Mouse (Mus musculus) naive thymus-derived CD4-positive, alpha-beta T cell, adult 2 months (primary cell): ENCODE data around the gene Slc12a5.

Experiments
- DNase-seq: peaks from one replicate; pipeline ENCODE4 v3.0.0-alpha.2; 2011; ENCODE audit warnings: low read depth

The Slc12a5 gene

GRCm38 (mm10) chr2:164947506-164947905 is 13.1 kb upstream of the Slc12a5 start:
- no peak for DNase-seq

DNA sequence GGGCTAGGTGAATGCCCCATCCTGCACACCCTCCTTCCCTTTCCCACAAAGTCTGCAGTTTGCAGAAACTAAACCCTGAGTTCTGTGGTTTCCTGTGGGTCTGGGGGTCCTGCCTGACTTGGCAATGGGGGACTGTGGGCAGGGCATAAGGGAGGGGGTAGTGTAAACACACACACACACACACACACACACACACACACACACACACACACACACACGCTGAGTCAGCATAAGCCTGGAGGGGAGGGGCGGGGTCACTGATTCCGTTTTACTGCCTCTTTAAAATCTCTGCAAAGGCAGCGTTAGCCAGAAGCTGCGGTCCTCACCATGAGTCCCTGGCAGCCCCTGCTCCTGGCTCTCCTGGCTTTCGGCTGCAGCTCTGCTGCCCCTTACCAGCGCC is 12.7 kb upstream of the Slc12a5 start:
- DNase-seq, result no peak

GRCm38 (mm10) chr2:164948962-164949361 is 11.6 kb upstream of the Slc12a5 start:
- DNase-seq, result no peak

- DNase-seq, result peak; percentile 79
Measured at GRCm38 (mm10) chr2:164950501-164950900, 10.1 kb upstream of the Slc12a5 start.

- DNase-seq, result no peak
Measured at GRCm38 (mm10) chr2:164951745-164952144, 8.9 kb upstream of the Slc12a5 start.

DNA sequence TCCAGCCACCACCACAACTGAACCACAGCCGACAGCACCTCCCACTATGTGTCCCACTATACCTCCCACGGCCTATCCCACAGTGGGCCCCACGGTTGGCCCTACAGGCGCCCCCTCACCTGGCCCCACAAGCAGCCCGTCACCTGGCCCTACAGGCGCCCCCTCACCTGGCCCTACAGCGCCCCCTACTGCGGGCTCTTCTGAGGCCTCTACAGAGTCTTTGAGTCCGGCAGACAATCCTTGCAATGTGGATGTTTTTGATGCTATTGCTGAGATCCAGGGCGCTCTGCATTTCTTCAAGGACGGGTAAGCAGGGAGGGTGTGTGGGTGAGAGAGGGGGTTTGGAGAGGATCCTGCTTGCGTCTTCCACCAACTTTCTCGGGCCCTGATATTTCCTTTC is 8.2 kb upstream of the Slc12a5 start:
- peak; percentile 73 for DNase-seq

GRCm38 (mm10) chr2:164953224-164953623 is 7.4 kb upstream of the Slc12a5 start:
- DNase-seq, result peak; percentile 89

DNA sequence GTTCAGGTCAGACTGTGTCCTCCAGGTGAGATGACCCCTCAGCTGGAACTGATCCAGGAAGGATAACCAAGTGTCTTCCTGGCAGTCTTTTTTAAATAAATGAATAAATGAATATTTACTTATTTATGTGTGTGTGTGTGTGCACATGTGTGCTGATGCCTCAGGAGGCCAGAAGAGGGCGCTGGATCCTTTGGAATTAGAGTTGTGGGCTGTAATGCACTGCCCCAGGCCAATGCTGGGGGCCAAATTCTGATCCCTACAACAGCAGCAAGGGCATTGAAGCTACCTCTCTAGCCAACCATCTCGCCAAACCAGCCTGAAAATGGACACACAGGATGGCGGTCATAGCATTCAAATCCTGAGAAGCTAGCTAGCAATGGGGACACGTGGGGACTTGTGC is 4.9 kb upstream of the Slc12a5 start:
- DNase-seq, result no peak

GRCm38 (mm10) chr2:164956195-164956594 is 4.4 kb upstream of the Slc12a5 start:
- no peak for DNase-seq

GRCm38 (mm10) chr2:164957548-164958315 is 2.9 kb upstream of the Slc12a5 start:
- DNase-seq, result no peak

GRCm38 (mm10) chr2:164961506-164962182 is 1.0 kb downstream of the Slc12a5 start:
- peak; percentile 78 for DNase-seq

DNA sequence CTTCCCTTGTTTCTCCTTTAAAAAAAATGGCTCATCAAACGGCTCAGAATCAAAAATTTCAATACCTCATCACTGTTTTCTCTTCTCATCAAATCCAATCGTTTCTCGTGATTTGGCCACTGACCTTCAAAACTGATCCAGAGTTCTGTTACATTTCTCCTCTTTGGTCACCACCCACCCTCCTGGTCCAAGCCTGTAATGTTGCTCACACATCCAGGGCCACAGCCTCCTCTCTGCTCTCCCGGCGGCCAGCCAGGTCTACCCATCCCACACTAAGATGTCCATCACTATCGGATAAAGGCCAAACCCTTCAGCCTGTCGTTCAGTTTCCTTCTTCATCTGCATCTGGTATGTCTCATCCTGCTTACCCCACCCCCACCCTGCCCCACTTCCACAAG is 1.6 kb downstream of the Slc12a5 start:
- no peak for DNase-seq

GRCm38 (mm10) chr2:164964242-164964894 is 3.8 kb downstream of the Slc12a5 start:
- DNase-seq, result no peak

DNA sequence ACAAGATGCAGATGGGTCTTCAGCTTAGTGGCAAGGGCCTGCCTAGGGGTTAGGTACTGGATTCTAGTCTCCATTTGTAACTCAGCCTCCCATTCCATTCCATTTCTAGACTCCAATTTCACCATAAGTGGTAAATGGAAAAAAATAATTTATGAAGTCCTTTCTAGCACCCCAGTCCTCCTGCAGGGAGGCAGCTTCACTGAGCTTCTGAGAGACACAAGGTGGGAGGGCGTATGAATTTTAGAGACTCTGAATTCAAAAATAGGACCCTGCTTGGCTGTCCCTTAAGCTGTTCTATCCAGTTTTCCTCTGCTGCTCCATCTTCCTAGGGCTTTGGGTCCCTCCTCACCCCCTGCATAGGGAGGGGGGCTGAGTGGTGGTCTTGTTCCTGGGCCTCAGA is 4.4 kb downstream of the Slc12a5 start:
- no peak for DNase-seq

DNA sequence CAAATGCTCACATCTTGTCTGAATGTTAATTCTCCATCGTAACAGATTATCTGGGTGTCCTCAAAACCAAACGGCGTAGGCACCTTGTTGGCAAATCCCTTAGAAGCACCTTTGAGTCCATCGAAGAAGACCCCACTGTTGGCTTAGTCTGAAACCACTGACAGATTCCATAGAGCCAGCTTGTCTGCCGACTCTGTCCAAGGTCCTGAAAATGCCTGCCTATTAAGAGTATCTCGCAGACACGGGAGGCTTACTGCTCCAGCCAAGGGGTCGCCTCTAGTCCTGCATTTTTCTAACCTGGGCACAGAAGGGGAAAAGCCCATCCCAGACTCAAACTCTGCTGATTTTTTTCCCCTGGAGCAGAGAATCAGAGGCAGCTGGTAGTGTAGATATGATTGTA is 5.8 kb downstream of the Slc12a5 start:
- peak; percentile 35 for DNase-seq

GRCm38 (mm10) chr2:164967193-164967592 is 6.6 kb downstream of the Slc12a5 start:
- no peak for DNase-seq

- DNase-seq, result no peak
Measured at GRCm38 (mm10) chr2:164967761-164968440, 7.3 kb downstream of the Slc12a5 start.

DNA sequence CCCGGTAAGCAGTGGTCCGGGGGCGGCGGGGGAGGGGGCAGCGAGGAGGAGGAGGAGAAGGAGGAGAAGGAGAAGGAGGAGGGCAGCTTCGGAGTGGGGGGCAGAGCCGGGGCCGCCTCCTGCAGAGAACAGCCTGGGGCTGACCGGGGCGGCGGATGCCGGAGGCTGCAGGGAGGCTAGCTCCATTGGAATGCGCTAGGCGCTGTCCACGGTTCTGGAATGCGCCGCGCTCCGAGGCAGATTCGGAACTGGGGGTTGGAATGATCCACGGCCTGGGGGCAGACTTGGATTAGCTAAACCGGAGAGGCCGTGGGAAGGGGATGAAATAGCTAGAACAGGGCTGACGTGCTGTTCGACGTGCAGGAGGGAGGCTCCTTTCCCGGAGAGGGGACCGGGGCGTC is 7.8 kb downstream of the Slc12a5 start:
- no peak for DNase-seq

- DNase-seq, result no peak
Measured at GRCm38 (mm10) chr2:164969348-164969781, 8.8 kb downstream of the Slc12a5 start.

DNA sequence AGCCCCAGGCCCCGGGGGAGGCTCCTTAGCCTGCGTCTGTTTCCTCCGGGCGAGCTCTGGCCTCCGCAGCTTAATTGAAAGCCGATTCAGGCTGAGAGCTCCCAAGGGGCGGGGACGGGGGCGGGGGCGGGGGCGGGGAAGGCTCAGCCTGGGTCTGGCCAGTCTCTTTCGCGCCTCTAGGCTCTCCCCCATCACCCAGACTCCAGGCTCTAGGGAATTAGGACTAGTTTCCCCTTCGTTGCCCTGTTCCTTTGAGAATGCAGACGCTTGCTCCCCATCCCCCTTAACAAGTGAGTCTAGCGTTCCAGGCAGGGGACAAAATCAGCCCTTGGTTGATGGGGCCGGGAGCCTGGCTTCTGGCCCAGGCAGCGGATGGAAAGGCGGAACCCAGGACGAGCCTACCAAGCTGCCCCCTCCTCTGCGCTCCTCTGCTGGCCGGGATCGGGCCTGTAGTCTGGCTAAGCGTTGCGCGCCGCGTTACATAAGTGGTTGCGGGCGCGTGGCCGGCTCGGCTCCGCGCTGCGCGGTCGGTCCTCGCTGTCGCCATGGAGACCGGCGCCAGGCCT is 10.1 kb downstream of the Slc12a5 start:
- DNase-seq, result no peak

GRCm38 (mm10) chr2:164972646-164973045 is 12.0 kb downstream of the Slc12a5 start:
- no peak for DNase-seq

DNA sequence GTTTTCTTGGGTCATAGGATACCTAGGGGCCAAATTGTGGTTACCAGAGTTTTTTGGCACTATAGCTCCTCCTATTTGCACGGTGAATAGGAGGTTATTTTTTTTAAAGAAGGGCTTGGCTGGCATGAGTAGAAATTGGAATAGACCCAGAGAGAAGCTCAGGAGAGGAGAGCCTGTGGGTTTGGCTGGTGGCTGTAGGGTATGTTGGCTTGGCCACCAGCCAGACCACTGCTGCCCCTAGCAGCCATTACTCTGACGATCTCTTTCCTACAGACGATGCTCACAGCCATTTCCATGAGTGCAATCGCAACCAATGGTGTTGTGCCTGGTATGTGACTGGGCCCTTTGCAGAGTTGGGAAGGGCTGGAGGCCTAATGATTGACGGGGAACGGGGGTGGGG is 15.0 kb downstream of the Slc12a5 start:
- DNase-seq, result no peak
